9 mouse cellular contexts compared by ENCODE assay signal in genomic region chr4:142083193-142083592, GRCm38 (mm10). TPM values are rescaled to one million over a fixed set of nuclear protein-coding genes. Genes with fewer than 3 reads are reported as not detected.
DNase-seq lines count a peak whose midpoint lies in the region; ATAC-seq and TF ChIP-seq lines count a peak whose summit lies in the region.
"Had no signal": no experiment of that assay in that cellular context is flagged by ENCODE, and none has a peak within 500 bp of the region (broad histone marks: within the 10 kb centered on the region; RNA-seq: fewer than 3 reads in every experiment).

No protein-coding gene starts in this region.

- H3K4me3 ChIP-seq in heart, embryonic 13.5 days: peak overlapping the region; percentile 81
- peak overlapping the region; percentile 38 for H3K4me3 ChIP-seq in cortical plate, adult 2 months (ENCODE audit: insufficient read depth, low read length)
- H3K4me3 ChIP-seq in hindbrain, embryonic 14.5 days (replicated peaks; ENCODE audit: low read length): peak overlapping the region; percentile 48
- peak overlapping the region; percentile 65; the same call in 1 of the 2 replicates for H3K4me3 ChIP-seq in midbrain, embryonic 13.5 days (replicated peaks)

- no peaks in the 10 kb centered on the region for H3K36me3 ChIP-seq in heart, embryonic 13.5 days
- no peaks in the 10 kb centered on the region for H3K36me3 ChIP-seq in hindbrain, embryonic 14.5 days (replicated peaks; ENCODE audit: control insufficient read depth, insufficient read depth)
- no peaks in the 10 kb centered on the region for H3K36me3 ChIP-seq in midbrain, embryonic 13.5 days
- H3K36me3 ChIP-seq: G1E had no signal

- no peak for TF ChIP-seq CTCF in cortical plate, adult 2 months (IDR thresholded peaks at IDR 0.05; ENCODE audit: extremely low read depth, insufficient read depth, low read length)

- H3K27ac ChIP-seq in heart, embryonic 13.5 days (replicated peaks): peak overlapping the region; percentile 91; the same call in 1 of the 2 replicates
- 0 out of 2 replicates have a peak overlapping the region, but pooled peaks have one; percentile 38 for H3K27ac ChIP-seq in cortical plate, adult 2 months (ENCODE audit: insufficient read depth, low read length)
- H3K27ac ChIP-seq in hindbrain, embryonic 14.5 days: no peak overlapping the region
- no peak overlapping the region for H3K27ac ChIP-seq in midbrain, embryonic 13.5 days

- H3K27me3 ChIP-seq in heart, embryonic 13.5 days (replicated peaks): peaks cover 22% of the 10 kb centered on the region
- H3K27me3 ChIP-seq in hindbrain, embryonic 14.5 days (ENCODE audit: control insufficient read depth, insufficient read depth, low read length): peaks cover 28% of the 10 kb centered on the region
- H3K27me3 ChIP-seq in midbrain, embryonic 13.5 days: peaks cover 53% of the 10 kb centered on the region

- H3K4me1 ChIP-seq in heart, embryonic 13.5 days: peaks cover 55% of the 10 kb centered on the region
- H3K4me1 ChIP-seq in cortical plate, adult 2 months (ENCODE audit: control insufficient read depth, insufficient read depth, low read length): no peaks in the 10 kb centered on the region
- H3K4me1 ChIP-seq in hindbrain, embryonic 14.5 days (replicated peaks; ENCODE audit: control insufficient read depth, insufficient read depth, low read length): peaks cover 7% of the 10 kb centered on the region; the same call in 1 of the 2 replicates
- H3K4me1 ChIP-seq in midbrain, embryonic 13.5 days (replicated peaks): peaks cover 29% of the 10 kb centered on the region

- intact Hi-C loops in heart, postnatal 14 days (cut with DNase I): loop anchor here (2.0 kb wide), 1 partner anchor 14 kb away; no protein-coding TSS in a partner anchor

- no peaks in the 10 kb centered on the region for H3K9me3 ChIP-seq in heart, embryonic 13.5 days
- H3K9me3 ChIP-seq in hindbrain, embryonic 14.5 days (ENCODE audit: control insufficient read depth, low read length): no peaks in the 10 kb centered on the region
- no peaks in the 10 kb centered on the region for H3K9me3 ChIP-seq in midbrain, embryonic 13.5 days

- H3K9ac ChIP-seq in heart, embryonic 13.5 days: peak overlapping the region; percentile 91
- H3K9ac ChIP-seq in hindbrain, embryonic 14.5 days: no peak overlapping the region
- H3K9ac ChIP-seq in midbrain, embryonic 13.5 days (replicated peaks): no peak overlapping the region

- DNase-seq in heart, postnatal 14 days: no peak
- DNase-seq in hindbrain, embryonic 14.5 days (ENCODE audit: low spot score): no peak
- no peak for DNase-seq in right cerebral cortex, postnatal 36 days (ENCODE audit: low spot score in 2 of 2)
- no peak for DNase-seq in kidney, postnatal 4 days

- WGBS in heart, embryonic 13.5 days: 51% methylated on average over 6 of the region's 6 CpGs
- 56% methylated on average over 6 of the region's 6 CpGs for WGBS in hindbrain, embryonic 14.5 days
- 55% methylated on average over 6 of the region's 6 CpGs for WGBS in midbrain, embryonic 13.5 days

- ATAC-seq in heart, embryonic 13.5 days (ENCODE audit: extremely low read depth, insufficient number of reproducible peaks, low FRiP score, low TSS enrichment): no peak
- ATAC-seq in hindbrain, embryonic 14.5 days (ENCODE audit: low FRiP score): no peak
- no peak for ATAC-seq in midbrain, embryonic 13.5 days
- no peak for ATAC-seq in megakaryocyte-erythroid progenitor cell, adult 5-6 weeks (replicated peaks; ENCODE audit: low FRiP score, low TSS enrichment, poor library complexity, severe bottlenecking)

- TF ChIP-seq POLR2A in cortical plate, adult 2 months (IDR thresholded peaks at IDR 0.05; ENCODE audit: extremely low read depth, insufficient read depth, low read length): no peak

- peak overlapping the region; percentile 91 for H3K4me2 ChIP-seq in heart, embryonic 13.5 days
- peak overlapping the region; percentile 86 for H3K4me2 ChIP-seq in hindbrain, embryonic 14.5 days (replicated peaks)
- peak overlapping the region; percentile 96 for H3K4me2 ChIP-seq in midbrain, embryonic 13.5 days (replicated peaks)

RNA-seq across cellular contexts. Expression of gene Tmem51, which starts 0.9 kb away (rescaled TPM):
- 25.3 and 30.3 TPM in 2 replicates for polyA plus RNA-seq in heart, embryonic 13.5 days (2015; fragmentation: Nextera tagmentation; extraction: Ambion mirVana)
- total RNA-seq in heart, postnatal 14 days (2021): 10 to 100 TPM; 12.0 to 12.7 TPM
- polyA plus RNA-seq in cortical plate, adult 2 months (2012; rRNA removed): 8.4 and 9.7 TPM in 2 replicates
- polyA plus RNA-seq in hindbrain, embryonic 14.5 days (2014; fragmentation: Nextera tagmentation; extraction: Ambion mirVana): 6.5 and 6.6 TPM in 2 replicates
- 5.7 and 6.4 TPM in 2 replicates for polyA plus RNA-seq in midbrain, embryonic 13.5 days (2015; fragmentation: Nextera tagmentation; extraction: Ambion mirVana)
- total RNA-seq in megakaryocyte-erythroid progenitor cell, adult 5-6 weeks (2014; fragmentation: Nextera tagmentation): 0.42 TPM in 1 of 2 replicates, not detected in the other
- total RNA-seq in megakaryocyte-erythroid progenitor cell, adult 5-6 weeks (2017): not detected in 2 replicates
- polyA plus RNA-seq: G1E had no signal

Comparison
In these comparisons a context has a peak if more than half of its experiments do, and no peak if none do; other contexts are left out.
1. H3K27ac ChIP-seq: peak in heart, embryonic 13.5 days (single experiment) and cortical plate, adult 2 months (single experiment); none in hindbrain, embryonic 14.5 days (single experiment) and midbrain, embryonic 13.5 days (single experiment).
2. Peak in every context shown above with its lines, with median percentiles within 50 percentile points of each other: H3K4me2 ChIP-seq and H3K4me3 ChIP-seq.